Comparison of ENCODE assay signal across 22 mouse cellular contexts in genomic region chr6:53541798-53542197, GRCm38 (mm10).
DNase-seq lines count a peak whose midpoint lies in the region; ATAC-seq and TF ChIP-seq lines count a peak whose summit lies in the region.
"Had no signal": no experiment of that assay in that cellular context is flagged by ENCODE, and none has a peak within 500 bp of the region (broad histone marks: within the 10 kb centered on the region; RNA-seq: fewer than 3 reads in every experiment).

No protein-coding gene starts in this region.

- no peaks in the 10 kb centered on the region for H3K4me1 ChIP-seq in heart, adult 2 months (ENCODE audit: control insufficient read depth, insufficient read depth, low read length)
- peaks cover 8% of the 10 kb centered on the region; the same call in 1 of the 2 replicates for H3K4me1 ChIP-seq in kidney, postnatal 0 days (replicated peaks; ENCODE audit: insufficient read depth, low read length)
- H3K4me1 ChIP-seq in liver, postnatal 0 days (ENCODE audit: insufficient read depth) = no peaks in the 10 kb centered on the region
- no peaks in the 10 kb centered on the region for H3K4me1 ChIP-seq in cortical plate, adult 2 months (ENCODE audit: control insufficient read depth, insufficient read depth, low read length)
- peaks cover 5% of the 10 kb centered on the region; the same call in 1 of the 2 replicates for H3K4me1 ChIP-seq in forebrain, postnatal 0 days (ENCODE audit: insufficient read depth)

- H3K79me2 ChIP-seq in heart, adult 2 months (replicated peaks; ENCODE audit: control insufficient read depth, insufficient read depth, low read length) = no peaks in the 10 kb centered on the region

- DNase-seq in heart, adult 2 months = no peak
- DNase-seq in heart, postnatal 25 days (ENCODE audit: low spot score) = no peak
- no peak for DNase-seq in kidney, postnatal 0 days (ENCODE audit: low spot score)
- no peak for DNase-seq in kidney, postnatal 10 days
- no peak for DNase-seq in liver, postnatal 0 days
- no peak for DNase-seq in liver
- DNase-seq in forebrain, postnatal 0 days = no peak
- DNase-seq: adrenal gland, adult 8-10 months; cerebellum, adult 11-12 months; cerebellum, postnatal 10 days; embryo, embryonic 11 days; gastrocnemius, postnatal 14 days; heart, postnatal 36 days; kidney, adult 11 months had no signal

- no peaks in the 10 kb centered on the region for H3K27me3 ChIP-seq in heart, adult 2 months (ENCODE audit: control insufficient read depth, insufficient read depth, low read length)
- no peaks in the 10 kb centered on the region for H3K27me3 ChIP-seq in kidney, postnatal 0 days (ENCODE audit: insufficient read depth, low read length)
- no peaks in the 10 kb centered on the region for H3K27me3 ChIP-seq in liver, postnatal 0 days (ENCODE audit: insufficient read depth, low read length)
- no peaks in the 10 kb centered on the region for H3K27me3 ChIP-seq in forebrain, postnatal 0 days (ENCODE audit: insufficient read depth, low read length)
- H3K27me3 ChIP-seq: embryonic facial prominence, embryonic 15.5 days; heart, embryonic 13.5 days; hindbrain, embryonic 12.5 days had no signal

- intact Hi-C loops in heart, adult 2 months (cut with DNase I) = loop anchor here (1.0 kb wide), 1 partner anchor 180 kb away; no protein-coding TSS in a partner anchor
- intact Hi-C loops in heart, postnatal 25 days (cut with DNase I) = loop anchor here (5.0 kb wide), 1 partner anchor 181 kb away; no protein-coding TSS in a partner anchor

- H3K36me3 ChIP-seq in heart, adult 2 months (ENCODE audit: control insufficient read depth, insufficient read depth, low read length) = no peaks in the 10 kb centered on the region
- H3K36me3 ChIP-seq in kidney, postnatal 0 days (ENCODE audit: insufficient read depth, low read length) = no peaks in the 10 kb centered on the region
- no peaks in the 10 kb centered on the region for H3K36me3 ChIP-seq in liver, postnatal 0 days (replicated peaks; ENCODE audit: insufficient read depth, low read length)
- no peaks in the 10 kb centered on the region for H3K36me3 ChIP-seq in forebrain, postnatal 0 days (ENCODE audit: insufficient read depth)
- H3K36me3 ChIP-seq: embryonic facial prominence, embryonic 15.5 days; forebrain, embryonic 10.5 days; heart, embryonic 13.5 days; hindbrain, embryonic 12.5 days had no signal

- H3K4me3 ChIP-seq in heart, adult 2 months = no peak overlapping the region
- no peak overlapping the region for H3K4me3 ChIP-seq in kidney, postnatal 0 days (replicated peaks; ENCODE audit: low read depth, low read length)
- H3K4me3 ChIP-seq in liver, postnatal 0 days (ENCODE audit: low read depth, low read length) = no peak overlapping the region
- no peak overlapping the region for H3K4me3 ChIP-seq in cortical plate, adult 2 months (ENCODE audit: insufficient read depth, low read length)
- H3K4me3 ChIP-seq in forebrain, postnatal 0 days (ENCODE audit: low read depth, low read length) = no peak overlapping the region
- H3K4me3 ChIP-seq: embryonic facial prominence, embryonic 15.5 days; erythroblast, embryonic 14.5 days; forebrain, embryonic 10.5 days; heart, embryonic 13.5 days; hindbrain, embryonic 12.5 days had no signal

- peak; percentile 43 for TF ChIP-seq CTCF in heart, adult 2 months (IDR thresholded peaks at IDR 0.05)
- TF ChIP-seq CTCF in kidney, postnatal 0 days (IDR thresholded peaks at IDR 0.05; ENCODE audit: low read depth) = 0 out of 2 replicates have a peak, but pooled peaks have one; percentile 4
- TF ChIP-seq CTCF in liver, postnatal 0 days (IDR thresholded peaks at IDR 0.05; ENCODE audit: low read depth) = 0 out of 2 replicates have a peak, but pooled peaks have one; percentile 8
- TF ChIP-seq CTCF in cortical plate, adult 2 months (IDR thresholded peaks at IDR 0.05; ENCODE audit: extremely low read depth, insufficient read depth, low read length) = peak; percentile 12; the same call in 1 of the 2 replicates
- no peak for TF ChIP-seq CTCF in forebrain, postnatal 0 days (IDR thresholded peaks at IDR 0.05; ENCODE audit: low read depth)

- ATAC-seq in kidney, postnatal 0 days (replicated peaks; ENCODE audit: low FRiP score, low read depth) = no peak
- ATAC-seq in liver, postnatal 0 days = no peak
- ATAC-seq in forebrain, postnatal 0 days = no peak
- ATAC-seq: forebrain, embryonic 14.5 days; hindbrain, embryonic 16.5 days had no signal

- no peak overlapping the region for H3K4me2 ChIP-seq in kidney, postnatal 0 days (ENCODE audit: low read length)
- no peak overlapping the region for H3K4me2 ChIP-seq in liver, postnatal 0 days (ENCODE audit: low read depth, low read length)
- H3K4me2 ChIP-seq in forebrain, postnatal 0 days (ENCODE audit: low read depth) = no peak overlapping the region
- H3K4me2 ChIP-seq: embryonic facial prominence, embryonic 15.5 days; heart, embryonic 13.5 days; hindbrain, embryonic 12.5 days had no signal

- H3K9ac ChIP-seq in heart, adult 2 months (ENCODE audit: low read depth, low read length) = no peak overlapping the region
- no peak overlapping the region for H3K9ac ChIP-seq in kidney, postnatal 0 days (ENCODE audit: low read depth, low read length)
- no peak overlapping the region for H3K9ac ChIP-seq in liver, postnatal 0 days (replicated peaks)
- no peak overlapping the region for H3K9ac ChIP-seq in forebrain, postnatal 0 days
- H3K9ac ChIP-seq: embryonic facial prominence, embryonic 15.5 days; heart, embryonic 13.5 days; hindbrain, embryonic 12.5 days had no signal

- no peak for TF ChIP-seq EP300 in heart, adult 2 months (IDR thresholded peaks at IDR 0.05; ENCODE audit: insufficient read depth, low read depth, low read length)
- TF ChIP-seq EP300 in liver, postnatal 0 days (IDR thresholded peaks at IDR 0.05; ENCODE audit: low read depth) = no peak

- no peak overlapping the region for H3K27ac ChIP-seq in heart, adult 2 months
- no peak overlapping the region for H3K27ac ChIP-seq in kidney, postnatal 0 days
- H3K27ac ChIP-seq in liver, postnatal 0 days (ENCODE audit: low read depth) = no peak overlapping the region
- H3K27ac ChIP-seq in cortical plate, adult 2 months (ENCODE audit: insufficient read depth, low read length) = no peak overlapping the region
- no peak overlapping the region for H3K27ac ChIP-seq in forebrain, postnatal 0 days (ENCODE audit: low read depth, low read length)
- H3K27ac ChIP-seq: embryonic facial prominence, embryonic 15.5 days; forebrain, embryonic 10.5 days; heart, embryonic 13.5 days; hindbrain, embryonic 12.5 days had no signal

- H3K9me3 ChIP-seq in kidney, postnatal 0 days (replicated peaks; ENCODE audit: low read length) = no peaks in the 10 kb centered on the region
- no peaks in the 10 kb centered on the region; the same call in 1 of the 2 replicates for H3K9me3 ChIP-seq in liver, postnatal 0 days (ENCODE audit: low read length)
- no peaks in the 10 kb centered on the region for H3K9me3 ChIP-seq in forebrain, postnatal 0 days (ENCODE audit: low read length)
- H3K9me3 ChIP-seq: embryonic facial prominence, embryonic 15.5 days; forebrain, embryonic 10.5 days; heart, embryonic 13.5 days; hindbrain, embryonic 12.5 days had no signal

- TF ChIP-seq POLR2A in heart, adult 2 months (IDR thresholded peaks at IDR 0.05; ENCODE audit: insufficient read depth, low read depth, low read length) = no peak
- TF ChIP-seq POLR2A in cortical plate, adult 2 months (IDR thresholded peaks at IDR 0.05; ENCODE audit: extremely low read depth, insufficient read depth, low read length) = no peak

- 70% methylated on average over 5 of the region's 5 CpGs for WGBS in heart, adult 2 months
- WGBS in kidney, postnatal 0 days = 83% methylated on average over 5 of the region's 5 CpGs
- 77% methylated on average over 5 of the region's 5 CpGs for WGBS in liver, postnatal 0 days (ENCODE audit: insufficient replicate concordance)
- WGBS in forebrain, postnatal 0 days = 81% methylated on average over 5 of the region's 5 CpGs
